Mouse (Mus musculus) Patski (cell line): Measurements from ENCODE around the gene Sfr1. TPM values are rescaled to one million over a fixed set of nuclear protein-coding genes. Genes with fewer than 3 reads are reported as not detected.

Experiments used
- ATAC-seq: fragments of 100-300 bp; one replicate; pipeline ENCODE4 v1.8.0; 2021
- CTCF ChIA-PET: fragments of 350-600 bp; sonication (Branson Sonifier 250); formaldehyde crosslinking; loops from one replicate; lab custom pipeline; 2022; ENCODE audit warnings: inconsistent platforms; lab: Charles Lee
- POLR2A ChIA-PET: fragments of 350-600 bp; sonication (Branson Sonifier 250); formaldehyde crosslinking; loops from one replicate; lab custom pipeline; 2022; ENCODE audit warnings: antibody characterized with exemption, inconsistent platforms; lab: Charles Lee
- DNase-seq: peaks from one replicate; pipeline ENCODE4 v3.0.0-alpha.2; 2011; ENCODE audit warnings: low read depth, low spot score
- H3K27me3 ChIP-seq: fragments of 371-371 bp; one replicate; pipeline ENCODE4 v1.5.1; 2021
- CTCF ChIP-seq: fragments of 100-300 bp; IDR thresholded peaks from one replicate; pipeline ENCODE4 v1.5.1; 2021
- in situ Hi-C: fragments of 300-500 bp; cut with MboI; formaldehyde crosslinking; loops from 3 replicates; pipeline ENCODE4 v1.11.1; 2018; ENCODE audit warnings: low pct_unique_long_range_greater_than_20kb, mixed read lengths
- polyA plus RNA-seq: library from polyadenylated mRNA; unstranded; gene quantifications from one replicate; pipeline ENCODE4 v1.2.3, GENCODE M21; 2021

Sfr1 gene
- polyA plus RNA-seq = 130 TPM

- TF ChIP-seq CTCF = peak; percentile 94
- H3K27me3 ChIP-seq = peaks cover 4% of the 10 kb centered on the region
- CTCF ChIA-PET = interaction anchor here (1.0 to 2.3 kb wide), 2 partner anchors 11 to 86 kb away, joined by 3 to 7 read pairs; no protein-coding TSS in a partner anchor
- ATAC-seq (peak; percentile 89), DNase-seq (peak; percentile 79)
- POLR2A ChIA-PET = interaction anchor here (0.9 kb wide), 1 partner anchor 41 kb away, joined by 3 read pairs; no protein-coding TSS in a partner anchor
- in situ Hi-C loops = loop anchor here (10.0 kb wide), 1 partner anchor 196 kb away; the partner anchor contains the start of gene Stn1
These were observed at the start of gene Sfr1 for GRCm38 (mm10) chr19:47731071-47731881. Gene Sfr1 (plus strand): TSS chr19:47731682.

- CTCF ChIA-PET = no interaction called here
- H3K27me3 ChIP-seq = peaks cover 26% of the 10 kb centered on the region
- in situ Hi-C loops = no loop called here
- POLR2A ChIA-PET = interaction anchor here (1.0 kb wide), 1 partner anchor 41 kb away, joined by 3 read pairs; no protein-coding TSS in a partner anchor
- ATAC-seq = no peak
- DNase-seq = no peak
- no peak for TF ChIP-seq CTCF
These were observed 41.9 kb upstream of the Sfr1 start for GRCm38 (mm10) chr19:47689592-47689991.

- ChIA-PET POLR2A (no interaction called here), CTCF (interaction anchor here (0.9 to 1.1 kb wide), 2 partner anchors 12 to 49 kb away, joined by 3 read pairs; no protein-coding TSS in a partner anchor)
- no peak for DNase-seq
- in situ Hi-C loops = no loop called here
- H3K27me3 ChIP-seq = peaks cover 22% of the 10 kb centered on the region
- ATAC-seq = no peak
- no peak for TF ChIP-seq CTCF
These were observed 39.5 kb upstream of the Sfr1 start, which contains the start of gene Col17a1 for GRCm38 (mm10) chr19:47691994-47692393. Gene Col17a1 (minus strand): TSS chr19:47692094.

GRCm38 (mm10) chr19:47695725-47696124, 35.8 kb upstream of the Sfr1 start:
- ATAC-seq (no peak), DNase-seq (no peak)
- no peak for TF ChIP-seq CTCF
- H3K27me3 ChIP-seq = peaks cover 8% of the 10 kb centered on the region
- ChIA-PET POLR2A (no interaction called here), CTCF (no interaction called here)
- in situ Hi-C loops = no loop called here

GRCm38 (mm10) chr19:47696411-47696810, 35.1 kb upstream of the Sfr1 start:
- H3K27me3 ChIP-seq = peaks cover 5% of the 10 kb centered on the region
- ATAC-seq (no peak), DNase-seq (no peak)
- CTCF ChIA-PET = no interaction called here
- in situ Hi-C loops = no loop called here
- POLR2A ChIA-PET = no interaction called here
- no peak for TF ChIP-seq CTCF

- CTCF ChIA-PET = interaction anchor here (0.8 kb wide), 1 partner anchor 25 kb away, joined by 3 read pairs; no protein-coding TSS in a partner anchor
- DNase-seq (no peak), ATAC-seq (no peak)
- no peaks in the 10 kb centered on the region for H3K27me3 ChIP-seq
- in situ Hi-C loops = no loop called here
- POLR2A ChIA-PET = no interaction called here
- no peak for TF ChIP-seq CTCF
These were observed 34.4 kb upstream of the Sfr1 start for GRCm38 (mm10) chr19:47697067-47697466.

- ATAC-seq (no peak), DNase-seq (no peak)
- ChIA-PET POLR2A (no interaction called here), CTCF (no interaction called here)
- no peaks in the 10 kb centered on the region for H3K27me3 ChIP-seq
- in situ Hi-C loops = no loop called here
- TF ChIP-seq CTCF = no peak
These were observed 33.2 kb upstream of the Sfr1 start for GRCm38 (mm10) chr19:47698266-47698665.

DNA sequence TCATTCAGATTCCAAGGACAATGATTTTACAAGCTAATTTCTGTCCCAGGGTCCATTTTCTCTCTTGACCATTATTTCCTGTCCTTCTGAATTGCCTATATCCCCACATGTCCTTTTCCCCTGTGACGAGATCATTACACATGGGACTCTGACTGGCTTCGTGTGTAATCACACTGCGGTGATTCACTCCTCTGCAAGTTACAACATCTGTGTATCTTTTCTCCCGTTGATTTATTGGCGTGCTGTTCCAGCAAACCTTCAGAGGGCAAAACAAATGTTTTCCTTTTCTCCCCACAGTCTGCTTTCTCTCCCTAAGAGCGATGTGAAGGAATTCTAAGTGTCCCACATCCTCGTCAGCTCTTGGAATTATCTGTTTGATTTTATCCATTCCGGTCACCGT, 31.7 kb upstream of the Sfr1 start:
- DNase-seq = no peak
- ChIA-PET CTCF (no interaction called here), POLR2A (no interaction called here)
- no peak for ATAC-seq
- TF ChIP-seq CTCF = no peak
- in situ Hi-C loops = no loop called here
- H3K27me3 ChIP-seq = peaks cover under 1% of the 10 kb centered on the region

DNA sequence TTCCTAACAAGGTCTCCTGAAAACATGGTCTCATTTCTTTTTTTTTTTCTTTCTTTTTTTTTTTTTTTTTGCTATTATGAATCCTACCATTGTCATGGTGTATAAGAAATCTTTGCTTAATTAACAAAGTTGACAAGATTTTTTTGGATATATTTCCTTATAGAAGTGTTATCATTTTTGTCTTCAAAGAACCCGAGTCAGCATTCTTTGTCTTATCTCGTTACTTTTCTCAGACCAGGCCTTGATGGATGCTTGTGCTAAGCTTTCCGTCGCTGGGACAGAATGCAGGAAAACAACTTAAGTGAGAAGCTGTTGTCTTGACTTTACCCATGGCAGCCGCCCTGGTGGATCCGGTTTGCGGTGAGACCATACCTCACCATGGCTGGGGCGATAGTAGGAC, 31.0 kb upstream of the Sfr1 start:
- in situ Hi-C loops = no loop called here

GRCm38 (mm10) chr19:47705080-47705771, 26.3 kb upstream of the Sfr1 start:
- ATAC-seq (no peak), DNase-seq (no peak)
- in situ Hi-C loops = no loop called here
- POLR2A ChIA-PET = no interaction called here
- TF ChIP-seq CTCF = no peak
- CTCF ChIA-PET = no interaction called here
- peaks cover 29% of the 10 kb centered on the region for H3K27me3 ChIP-seq

More for the DNA sequence above, 31.0 kb upstream of the Sfr1 start:
- peaks cover 5% of the 10 kb centered on the region for H3K27me3 ChIP-seq
- no peak for TF ChIP-seq CTCF
- ATAC-seq (no peak), DNase-seq (no peak)
- ChIA-PET POLR2A (no interaction called here), CTCF (interaction anchor here (0.8 to 1.0 kb wide), 2 partner anchors 11 to 14 kb away, joined by 4 read pairs; no protein-coding TSS in a partner anchor)
